Mouse (Mus musculus) MEL (cell line): ENCODE results near the gene Tbl1x.

ENCODE experiments used
- MAFK ChIP-seq: IDR thresholded peaks from 2 replicates; pipeline ENCODE4 v1.6.1; 2011; ENCODE audit warnings: low read depth, mild to moderate bottlenecking, low read length, improper control_type of control experiment, borderline replicate concordance
- MAX ChIP-seq: IDR thresholded peaks from 2 replicates; pipeline ENCODE4 v1.6.1; 2011; ENCODE audit warnings: low read length, improper control_type of control experiment
- POLR2A ChIP-seq, 2 experiments: IDR thresholded peaks; 2 replicates each; pipeline ENCODE4 v1.6.1; 2011 to 2012; ENCODE audit warnings: low read length in 2 of 2, mild to moderate bottlenecking in 2 of 2, control low read depth in 1 of 2, improper control_type of control experiment in 1 of 2, low read depth in 1 of 2, moderate library complexity in 1 of 2; ENCODE audit not compliant: control insufficient read depth in 1 of 2, insufficient read depth in 1 of 2, poor library complexity in 1 of 2
- TCF12 ChIP-seq: IDR thresholded peaks from 2 replicates; pipeline ENCODE4 v1.6.1; 2014; ENCODE audit warnings: low read depth, mild to moderate bottlenecking, inconsistent platforms, low read length, improper control_type of control experiment, moderate library complexity
- UBTF ChIP-seq: IDR thresholded peaks from 2 replicates; pipeline ENCODE4 v1.6.1; 2012; ENCODE audit warnings: low read depth, mild to moderate bottlenecking, inconsistent platforms, low read length, improper control_type of control experiment, moderate library complexity, borderline replicate concordance; ENCODE audit not compliant: insufficient read depth
- USF1 ChIP-seq: IDR thresholded peaks from 2 replicates; pipeline ENCODE4 v1.6.1; 2014; ENCODE audit warnings: low read depth, mild to moderate bottlenecking, inconsistent platforms, low read length, improper control_type of control experiment, moderate library complexity
- ZMIZ1 ChIP-seq: IDR thresholded peaks from 2 replicates; pipeline ENCODE4 v1.6.1; 2012; ENCODE audit warnings: low read depth, mild to moderate bottlenecking, inconsistent platforms, low read length, improper control_type of control experiment, moderate library complexity

DNA sequence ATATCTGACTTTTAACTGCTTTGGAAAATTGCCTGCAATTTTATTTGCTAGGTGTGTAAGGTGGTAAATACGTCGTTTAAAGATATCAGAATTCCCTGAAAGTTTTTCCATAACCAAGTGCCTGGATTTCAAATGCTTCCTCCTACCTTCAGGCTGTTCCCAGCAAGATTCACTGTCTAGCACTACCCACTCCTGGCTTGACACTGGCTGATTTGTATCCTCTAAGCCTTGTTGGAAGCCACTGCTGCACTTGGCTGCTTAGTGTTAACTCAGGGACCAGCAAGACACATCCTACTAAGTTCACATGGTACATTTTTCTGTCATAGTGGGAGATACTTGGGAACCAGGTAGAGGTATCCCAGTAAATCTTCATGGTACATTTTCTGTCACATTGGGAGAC, 52.8 kb downstream of the Tbl1x start:
- no peak for TF ChIP-seq MAFK
- TF ChIP-seq ZMIZ1, result no peak
- TF ChIP-seq POLR2A (IDR thresholded peaks at IDR 0.05; ENCODE audit: control insufficient read depth in 1 of 2, insufficient read depth in 1 of 2, low read depth in 1 of 2, low read length in 2 of 2, poor library complexity in 1 of 2), result no peak
- no peak for TF ChIP-seq TCF12
- TF ChIP-seq UBTF, result no peak
- no peak for TF ChIP-seq MAX
- TF ChIP-seq USF1, result no peak
